Mouse (Mus musculus): ENCODE data around the gene Snx18. TPM values are rescaled to one million over a fixed set of nuclear protein-coding genes. Genes with fewer than 3 reads are reported as not detected.

The Snx18 gene
- polyA plus RNA-seq, 1 experiment from 2014 or later: 18.7 TPM

- no peak for DNase-seq (ENCODE audit: low spot score)
- Histone ChIP-seq H3K27ac (ENCODE audit: low read depth, low read length) (no peak overlapping the region), H3K36me3 (ENCODE audit: control insufficient read depth, insufficient read depth, low read length) (no peaks in the 10 kb centered on the region), H3K4me2 (ENCODE audit: low read depth, low read length, severe bottlenecking) (no peak overlapping the region), H3K4me3 (ENCODE audit: low read depth, low read length) (no peak overlapping the region), H3K9ac (ENCODE audit: low read length) (no peak overlapping the region), H3K4me1 (replicated peaks; ENCODE audit: control insufficient read depth, insufficient read depth, low read length) (peaks cover 21% of the 10 kb centered on the region), H3K27me3 (ENCODE audit: control insufficient read depth, insufficient read depth, low read length) (no peaks in the 10 kb centered on the region), H3K9me3 (ENCODE audit: control insufficient read depth, low read length) (no peaks in the 10 kb centered on the region)
- no peak for ATAC-seq (replicated peaks; ENCODE audit: low FRiP score)
- 79% methylated on average over 9 of the region's 9 CpGs for WGBS
Measured at GRCm38 (mm10) chr13:113619003-113619402, 639 bp upstream of the Snx18 start.

GRCm38 (mm10) chr13:113617338-113617890 lies 950 bp downstream of the Snx18 start:
- H3K9me3 ChIP-seq (ENCODE audit: control insufficient read depth, low read length): no peaks in the 10 kb centered on the region
- no peak overlapping the region for H3K27ac ChIP-seq (ENCODE audit: low read depth, low read length)
- DNase-seq (ENCODE audit: low spot score): no peak
- H3K4me3 ChIP-seq (ENCODE audit: low read depth, low read length): peak overlapping the region; percentile 78
- peak overlapping the region; percentile 80 for H3K9ac ChIP-seq (ENCODE audit: low read length)
- H3K4me1 ChIP-seq (replicated peaks; ENCODE audit: control insufficient read depth, insufficient read depth, low read length): peaks cover 27% of the 10 kb centered on the region
- no peaks in the 10 kb centered on the region for H3K36me3 ChIP-seq (ENCODE audit: control insufficient read depth, insufficient read depth, low read length)
- 11% methylated on average over 49 of the region's 49 CpGs for WGBS
- H3K4me2 ChIP-seq (ENCODE audit: low read depth, low read length, severe bottlenecking): peak overlapping the region; percentile 93
- no peaks in the 10 kb centered on the region for H3K27me3 ChIP-seq (ENCODE audit: control insufficient read depth, insufficient read depth, low read length)
- peak; percentile 6; the same call in 1 of the 2 replicates for ATAC-seq (replicated peaks; ENCODE audit: low FRiP score)

GRCm38 (mm10) chr13:113616751-113617337 lies 1.5 kb downstream of the Snx18 start:
- 77% methylated on average over 24 of the region's 24 CpGs for WGBS
- Histone ChIP-seq H3K9me3 (ENCODE audit: control insufficient read depth, low read length) (no peaks in the 10 kb centered on the region), H3K27me3 (ENCODE audit: control insufficient read depth, insufficient read depth, low read length) (no peaks in the 10 kb centered on the region), H3K27ac (ENCODE audit: low read depth, low read length) (no peak overlapping the region), H3K4me1 (replicated peaks; ENCODE audit: control insufficient read depth, insufficient read depth, low read length) (peaks cover 27% of the 10 kb centered on the region), H3K4me2 (ENCODE audit: low read depth, low read length, severe bottlenecking) (peak overlapping the region; percentile 93), H3K9ac (ENCODE audit: low read length) (peak overlapping the region; percentile 80), H3K36me3 (ENCODE audit: control insufficient read depth, insufficient read depth, low read length) (no peaks in the 10 kb centered on the region), H3K4me3 (ENCODE audit: low read depth, low read length) (peak overlapping the region; percentile 78)
- DNase-seq (ENCODE audit: low spot score) (no peak), ATAC-seq (replicated peaks; ENCODE audit: low FRiP score) (no peak)

GRCm38 (mm10) chr13:113615971-113616671 lies 2.2 kb downstream of the Snx18 start:
- WGBS: 18% methylated on average over 8 of the region's 8 CpGs
- peak overlapping the region; percentile 78 for H3K4me3 ChIP-seq (ENCODE audit: low read depth, low read length)
- ATAC-seq (replicated peaks; ENCODE audit: low FRiP score) (no peak), DNase-seq (ENCODE audit: low spot score) (no peak)
- peak overlapping the region; percentile 40 for H3K9ac ChIP-seq (ENCODE audit: low read length)
- H3K27me3 ChIP-seq (ENCODE audit: control insufficient read depth, insufficient read depth, low read length): no peaks in the 10 kb centered on the region
- H3K4me1 ChIP-seq (replicated peaks; ENCODE audit: control insufficient read depth, insufficient read depth, low read length): peaks cover 27% of the 10 kb centered on the region
- H3K9me3 ChIP-seq (ENCODE audit: control insufficient read depth, low read length): no peaks in the 10 kb centered on the region
- no peak overlapping the region for H3K27ac ChIP-seq (ENCODE audit: low read depth, low read length)
- no peaks in the 10 kb centered on the region for H3K36me3 ChIP-seq (ENCODE audit: control insufficient read depth, insufficient read depth, low read length)
- peak overlapping the region; percentile 93 for H3K4me2 ChIP-seq (ENCODE audit: low read depth, low read length, severe bottlenecking)

GRCm38 (mm10) chr13:113615546-113615941 lies 2.8 kb downstream of the Snx18 start:
- Histone ChIP-seq H3K36me3 (ENCODE audit: control insufficient read depth, insufficient read depth, low read length) (no peaks in the 10 kb centered on the region), H3K9me3 (ENCODE audit: control insufficient read depth, low read length) (no peaks in the 10 kb centered on the region), H3K4me3 (ENCODE audit: low read depth, low read length) (peak overlapping the region; percentile 78), H3K27me3 (ENCODE audit: control insufficient read depth, insufficient read depth, low read length) (no peaks in the 10 kb centered on the region), H3K4me2 (ENCODE audit: low read depth, low read length, severe bottlenecking) (peak overlapping the region; percentile 93), H3K9ac (ENCODE audit: low read length) (peak overlapping the region; percentile 40), H3K27ac (ENCODE audit: low read depth, low read length) (no peak overlapping the region), H3K4me1 (replicated peaks; ENCODE audit: control insufficient read depth, insufficient read depth, low read length) (peaks cover 30% of the 10 kb centered on the region)
- 2% methylated on average over 10 of the region's 10 CpGs for WGBS
- no peak for ATAC-seq (replicated peaks; ENCODE audit: low FRiP score)
- no peak for DNase-seq (ENCODE audit: low spot score)

GRCm38 (mm10) chr13:113614635-113615545 lies 3.5 kb downstream of the Snx18 start:
- 21% methylated on average over 24 of the region's 24 CpGs for WGBS
- peak overlapping the region; percentile 40 for H3K9ac ChIP-seq (ENCODE audit: low read length)
- H3K9me3 ChIP-seq (ENCODE audit: control insufficient read depth, low read length): no peaks in the 10 kb centered on the region
- peak overlapping the region; percentile 78 for H3K4me3 ChIP-seq (ENCODE audit: low read depth, low read length)
- no peak overlapping the region for H3K27ac ChIP-seq (ENCODE audit: low read depth, low read length)
- DNase-seq (ENCODE audit: low spot score) (peak; percentile 85), ATAC-seq (replicated peaks; ENCODE audit: low FRiP score) (peak; percentile 32)
- peak overlapping the region; percentile 93 for H3K4me2 ChIP-seq (ENCODE audit: low read depth, low read length, severe bottlenecking)
- no peaks in the 10 kb centered on the region for H3K36me3 ChIP-seq (ENCODE audit: control insufficient read depth, insufficient read depth, low read length)
- peaks cover 30% of the 10 kb centered on the region for H3K4me1 ChIP-seq (replicated peaks; ENCODE audit: control insufficient read depth, insufficient read depth, low read length)
- H3K27me3 ChIP-seq (ENCODE audit: control insufficient read depth, insufficient read depth, low read length): no peaks in the 10 kb centered on the region

- H3K9ac ChIP-seq (ENCODE audit: low read length): peak overlapping the region; percentile 7; the same call in 1 of the 2 replicates
Measured at GRCm38 (mm10) chr13:113613882-113614281, 4.5 kb downstream of the Snx18 start.

GRCm38 (mm10) chr13:113613341-113613740 lies 5.0 kb downstream of the Snx18 start:
- peaks cover 30% of the 10 kb centered on the region for H3K4me1 ChIP-seq (replicated peaks; ENCODE audit: control insufficient read depth, insufficient read depth, low read length)
- H3K36me3 ChIP-seq (ENCODE audit: control insufficient read depth, insufficient read depth, low read length): no peaks in the 10 kb centered on the region
- no peak overlapping the region for H3K27ac ChIP-seq (ENCODE audit: low read depth, low read length)
- WGBS: 40% methylated on average over 12 of the region's 12 CpGs
- H3K9ac ChIP-seq (ENCODE audit: low read length): 0 out of 2 replicates have a peak overlapping the region, but pooled peaks have one; percentile 29
- H3K27me3 ChIP-seq (ENCODE audit: control insufficient read depth, insufficient read depth, low read length): no peaks in the 10 kb centered on the region
- H3K4me2 ChIP-seq (ENCODE audit: low read depth, low read length, severe bottlenecking): peak overlapping the region; percentile 93; the same call in 1 of the 2 replicates
- DNase-seq (ENCODE audit: low spot score) (no peak), ATAC-seq (replicated peaks; ENCODE audit: low FRiP score) (no peak)
- H3K9me3 ChIP-seq (ENCODE audit: control insufficient read depth, low read length): no peaks in the 10 kb centered on the region
- H3K4me3 ChIP-seq (ENCODE audit: low read depth, low read length): peak overlapping the region; percentile 3; the same call in 1 of the 2 replicates

More at GRCm38 (mm10) chr13:113613882-113614281, 4.5 kb downstream of the Snx18 start:
- no peaks in the 10 kb centered on the region for H3K27me3 ChIP-seq (ENCODE audit: control insufficient read depth, insufficient read depth, low read length)
- no peaks in the 10 kb centered on the region for H3K9me3 ChIP-seq (ENCODE audit: control insufficient read depth, low read length)
- 49% methylated on average over 10 of the region's 10 CpGs for WGBS
- no peaks in the 10 kb centered on the region for H3K36me3 ChIP-seq (ENCODE audit: control insufficient read depth, insufficient read depth, low read length)
- H3K4me1 ChIP-seq (replicated peaks; ENCODE audit: control insufficient read depth, insufficient read depth, low read length): peaks cover 30% of the 10 kb centered on the region
- H3K27ac ChIP-seq (ENCODE audit: low read depth, low read length): no peak overlapping the region
- peak overlapping the region; percentile 3; the same call in 1 of the 2 replicates for H3K4me3 ChIP-seq (ENCODE audit: low read depth, low read length)
- ATAC-seq (replicated peaks; ENCODE audit: low FRiP score) (no peak), DNase-seq (ENCODE audit: low spot score) (no peak)
- H3K4me2 ChIP-seq (ENCODE audit: low read depth, low read length, severe bottlenecking): peak overlapping the region; percentile 93
